Mouse (Mus musculus): Measurements from ENCODE around the gene Emc6.

Emc6 gene

GRCm38 (mm10) chr11:73176608-73177508, at the start of gene Emc6, which contains the start of gene Tax1bp3:
Emc6 (minus strand) TSS chr11:73177037.
Tax1bp3 (plus strand) TSS chr11:73177083.
- DNase-seq (ENCODE audit: low spot score): peak; percentile 98

GRCm38 (mm10) chr11:73225856-73226255, 49.0 kb upstream of the Emc6 start:
- DNase-seq (ENCODE audit: low spot score): no peak

- no peak for DNase-seq (ENCODE audit: low spot score)
Observed at GRCm38 (mm10) chr11:73223966-73224365, 47.1 kb upstream of the Emc6 start.

- DNase-seq (ENCODE audit: low spot score): no peak
Observed at GRCm38 (mm10) chr11:73222846-73223245, 46.0 kb upstream of the Emc6 start.

GRCm38 (mm10) chr11:73220651-73221050, 43.8 kb upstream of the Emc6 start:
- no peak for DNase-seq (ENCODE audit: low spot score)

- no peak for DNase-seq (ENCODE audit: low spot score)
Observed at GRCm38 (mm10) chr11:73219671-73220070, 42.8 kb upstream of the Emc6 start.

GRCm38 (mm10) chr11:73213956-73214355, 37.1 kb upstream of the Emc6 start:
- no peak for DNase-seq (ENCODE audit: low spot score)

- DNase-seq (ENCODE audit: low spot score): peak; percentile 10
Observed at GRCm38 (mm10) chr11:73207621-73208020, 30.8 kb upstream of the Emc6 start.

GRCm38 (mm10) chr11:73205194-73205593, 28.4 kb upstream of the Emc6 start:
- no peak for DNase-seq (ENCODE audit: low spot score)

- DNase-seq (ENCODE audit: low spot score): no peak
Observed at GRCm38 (mm10) chr11:73203895-73204294, 27.1 kb upstream of the Emc6 start.

- DNase-seq (ENCODE audit: low spot score): peak; percentile 12
Observed at GRCm38 (mm10) chr11:73201597-73201996, 24.8 kb upstream of the Emc6 start.

GRCm38 (mm10) chr11:73201021-73201420, 24.2 kb upstream of the Emc6 start:
- no peak for DNase-seq (ENCODE audit: low spot score)

GRCm38 (mm10) chr11:73199879-73200278, 23.0 kb upstream of the Emc6 start:
- peak; percentile 12 for DNase-seq (ENCODE audit: low spot score)

GRCm38 (mm10) chr11:73199230-73199712, 22.4 kb upstream of the Emc6 start, which contains the start of gene Shpk:
Shpk (plus strand) TSS chr11:73199460.
- peak; percentile 97 for DNase-seq (ENCODE audit: low spot score)

GRCm38 (mm10) chr11:73198603-73199229, 21.9 kb upstream of the Emc6 start, which contains the start of gene Ctns:
Ctns (minus strand) TSS chr11:73199042.
- DNase-seq (ENCODE audit: low spot score): peak; percentile 84

- no peak for DNase-seq (ENCODE audit: low spot score)
Observed at GRCm38 (mm10) chr11:73198190-73198589, 21.4 kb upstream of the Emc6 start.

GRCm38 (mm10) chr11:73194444-73194843, 17.6 kb upstream of the Emc6 start:
- DNase-seq (ENCODE audit: low spot score): no peak

GRCm38 (mm10) chr11:73193047-73193446, 16.2 kb upstream of the Emc6 start:
- no peak for DNase-seq (ENCODE audit: low spot score)

GRCm38 (mm10) chr11:73187231-73187630, 10.4 kb upstream of the Emc6 start:
- DNase-seq (ENCODE audit: low spot score): no peak

- no peak for DNase-seq (ENCODE audit: low spot score)
Observed at GRCm38 (mm10) chr11:73185872-73186615, 9.2 kb upstream of the Emc6 start.

GRCm38 (mm10) chr11:73177895-73178294, 1.1 kb upstream of the Emc6 start:
- no peak for DNase-seq (ENCODE audit: low spot score)

GRCm38 (mm10) chr11:73177509-73177875, 655 bp upstream of the Emc6 start:
- DNase-seq (ENCODE audit: low spot score): peak; percentile 77

Data from retina, embryonic 14.5 days (tissue).